Mouse (Mus musculus): ENCODE data around the gene Fam71e2.
"Not testable (repeated sequence)": the region's sequence is repeated elsewhere in the genome, so short reads cannot be mapped to it uniquely, and the experiment has no call there.

Gene Fam71e2

GRCm38 (mm10) chr7:4771202-4771601 is at the start of gene Fam71e2:
Fam71e2 (minus strand) TSS chr7:4771302.
- DNase-seq: no peak

GRCm38 (mm10) chr7:4816559-4816958 is 45.5 kb upstream of the Fam71e2 start:
- DNase-seq: no peak

GRCm38 (mm10) chr7:4813105-4813791 is 42.1 kb upstream of the Fam71e2 start:
- DNase-seq: no peak

- peak; percentile 98 for DNase-seq
Observed at GRCm38 (mm10) chr7:4812303-4813104, 41.4 kb upstream of the Fam71e2 start, which contains the start of gene Ube2s. Ube2s (minus strand) TSS chr7:4812590.

- no peak for DNase-seq
Observed at GRCm38 (mm10) chr7:4811842-4812302, 40.8 kb upstream of the Fam71e2 start.

GRCm38 (mm10) chr7:4811131-4811530 is 40.0 kb upstream of the Fam71e2 start:
- DNase-seq: not testable (repeated sequence)

- DNase-seq: no peak
Observed at GRCm38 (mm10) chr7:4806716-4807115, 35.6 kb upstream of the Fam71e2 start.

GRCm38 (mm10) chr7:4802247-4802646 is 31.1 kb upstream of the Fam71e2 start:
- no peak for DNase-seq

- DNase-seq: peak; percentile 41
Observed at GRCm38 (mm10) chr7:4795767-4796433, 24.8 kb upstream of the Fam71e2 start.

- no peak for DNase-seq
Observed at GRCm38 (mm10) chr7:4794631-4795168, 23.6 kb upstream of the Fam71e2 start.

GRCm38 (mm10) chr7:4793674-4794073 is 22.6 kb upstream of the Fam71e2 start:
- DNase-seq: no peak

GRCm38 (mm10) chr7:4793248-4793647 is 22.1 kb upstream of the Fam71e2 start:
- not testable (repeated sequence) for DNase-seq

GRCm38 (mm10) chr7:4792278-4793212 is 21.4 kb upstream of the Fam71e2 start, which contains the start of gene Rpl28:
Rpl28 (plus strand) TSS chr7:4792874.
- DNase-seq: peak; percentile 92

GRCm38 (mm10) chr7:4789436-4789935 is 18.4 kb upstream of the Fam71e2 start, which contains the start of gene Tmem238:
Tmem238 (minus strand) TSS chr7:4789656.
- no peak for DNase-seq

GRCm38 (mm10) chr7:4788499-4789435 is 17.7 kb upstream of the Fam71e2 start:
- peak; percentile 73 for DNase-seq

- peak; percentile 71 for DNase-seq
Observed at GRCm38 (mm10) chr7:4783667-4784268, 12.7 kb upstream of the Fam71e2 start.

- no peak for DNase-seq
Observed at GRCm38 (mm10) chr7:4782759-4783158, 11.7 kb upstream of the Fam71e2 start, which contains the start of the genes Il11 and Tmem190. Il11 (minus strand) TSS chr7:4782859. Tmem190 (plus strand) TSS chr7:4782937.

GRCm38 (mm10) chr7:4782130-4782529 is 11.0 kb upstream of the Fam71e2 start:
- no peak for DNase-seq

GRCm38 (mm10) chr7:4779921-4780320 is 8.8 kb upstream of the Fam71e2 start:
- DNase-seq: no peak

Measured in cerebellum, adult 8-10 months (tissue).